Mouse (Mus musculus) liver, embryonic 14.5 days (tissue): ENCODE measurements at regions not wholly inside any gene's neighbourhood (a gene's known extent, or its start where the extent isn't known, plus 50 kb on each side); places are given as distances from the start of the nearest gene placed in this dataset.

Source experiments
- CTCF ChIP-seq: IDR thresholded peaks from 2 replicates; pipeline ENCODE4 v1.5.1; 2016; ENCODE audit warnings: antibody characterized with exemption, low read depth, control low read depth
- EP300 ChIP-seq: IDR thresholded peaks from 2 replicates; pipeline ENCODE4 v1.6.1; 2016; ENCODE audit warnings: antibody characterized with exemption, low read depth

DNA sequence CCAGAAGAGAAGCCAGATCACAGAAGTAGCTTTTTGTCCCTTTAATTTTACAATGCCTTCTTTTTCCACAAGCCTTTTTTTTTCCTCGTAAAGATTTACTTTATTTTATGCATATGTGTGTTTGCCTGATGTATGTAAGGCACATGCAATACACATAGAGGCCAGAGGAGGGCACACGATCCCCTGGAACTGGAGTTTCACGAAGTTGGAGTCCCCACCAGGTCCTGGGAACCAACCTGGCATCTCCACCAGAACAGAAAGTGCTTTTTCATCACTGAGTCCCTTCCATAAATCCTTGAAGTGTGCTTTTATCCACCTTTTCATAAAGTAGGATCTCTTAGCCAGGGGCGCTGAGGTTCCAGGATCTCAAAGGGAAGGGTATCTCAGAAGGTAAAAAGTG, 152.8 kb downstream of the Gm45692 start:
- TF ChIP-seq EP300 (no peak), CTCF (peak; percentile 53)
